Mouse (Mus musculus) c-Kit-positive CD71-positive TER-119-positive erythroid progenitor cells, embryonic 14.5 days (primary cell): ENCODE data around the gene Nrcam.

ENCODE experiments used
- DNase-seq: peaks from one replicate; pipeline ENCODE4 v3.0.0-alpha.2; 2013; ENCODE audit warnings: low spot score

Nrcam gene

DNA sequence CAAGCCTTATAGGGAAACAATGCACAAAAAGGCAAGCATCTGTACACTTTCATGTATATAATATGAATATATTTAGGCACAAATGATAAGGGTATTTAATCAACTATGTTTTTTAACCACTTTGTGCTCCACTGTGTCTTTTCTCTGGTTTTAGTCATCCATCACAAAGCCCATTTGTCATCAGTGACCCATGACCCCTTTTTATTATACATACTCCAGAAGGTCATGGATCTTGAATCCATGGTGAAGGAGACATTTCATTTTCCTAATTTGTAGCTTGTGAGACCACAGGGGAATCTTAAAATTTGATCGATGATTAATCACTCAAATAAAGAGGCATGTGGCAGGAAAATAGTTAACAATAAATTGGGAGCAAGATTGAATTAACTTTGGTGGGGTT lies 29.2 kb downstream of the Nrcam start:
- no peak for DNase-seq

GRCm38 (mm10) chr12:44371076-44371710 lies 42.5 kb downstream of the Nrcam start:
- DNase-seq = no peak

DNA sequence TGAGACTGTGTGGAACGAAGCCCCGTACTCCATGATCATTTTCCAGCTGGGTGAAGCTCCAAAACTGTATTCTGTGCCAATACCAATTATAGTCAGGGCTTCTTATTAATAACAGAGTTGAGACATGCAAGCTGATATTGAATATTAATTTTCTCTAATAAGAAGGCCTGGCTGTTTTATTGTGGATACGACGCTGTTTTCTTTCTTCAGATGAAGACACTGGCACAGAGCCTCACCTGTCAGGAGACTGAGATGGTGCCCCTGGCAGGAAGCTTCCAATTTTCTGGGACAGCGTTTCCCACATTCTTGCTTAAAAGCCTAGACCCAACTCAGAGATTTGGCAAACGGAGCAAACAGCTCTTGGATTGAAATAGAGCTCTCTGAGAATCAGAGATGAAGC lies 47.3 kb downstream of the Nrcam start:
- no peak for DNase-seq

GRCm38 (mm10) chr12:44378431-44379161 lies 49.9 kb downstream of the Nrcam start:
- DNase-seq = no peak

GRCm38 (mm10) chr12:44380805-44381204 lies 52.1 kb downstream of the Nrcam start:
- DNase-seq = no peak

GRCm38 (mm10) chr12:44386398-44386797 lies 57.7 kb downstream of the Nrcam start:
- DNase-seq = no peak

DNA sequence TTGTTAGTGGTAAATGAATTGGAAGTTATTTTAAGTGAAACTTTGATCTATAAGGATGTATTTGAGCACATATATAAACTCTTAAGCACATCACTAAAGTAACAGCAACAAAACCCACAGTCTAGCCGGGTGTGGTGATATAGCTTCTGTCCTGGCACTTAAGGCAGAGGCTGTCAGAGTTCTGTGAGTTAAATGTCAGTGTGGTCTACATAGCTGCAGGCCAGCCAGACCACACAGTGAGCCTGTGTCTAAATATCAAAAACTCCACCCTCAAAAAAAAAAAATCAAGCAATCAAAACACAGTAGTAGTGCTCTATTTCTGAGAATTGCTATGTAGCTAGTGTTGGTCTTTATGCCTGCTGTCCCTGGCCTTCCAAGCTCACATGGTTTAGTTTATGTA lies 59.5 kb downstream of the Nrcam start:
- no peak for DNase-seq

DNA sequence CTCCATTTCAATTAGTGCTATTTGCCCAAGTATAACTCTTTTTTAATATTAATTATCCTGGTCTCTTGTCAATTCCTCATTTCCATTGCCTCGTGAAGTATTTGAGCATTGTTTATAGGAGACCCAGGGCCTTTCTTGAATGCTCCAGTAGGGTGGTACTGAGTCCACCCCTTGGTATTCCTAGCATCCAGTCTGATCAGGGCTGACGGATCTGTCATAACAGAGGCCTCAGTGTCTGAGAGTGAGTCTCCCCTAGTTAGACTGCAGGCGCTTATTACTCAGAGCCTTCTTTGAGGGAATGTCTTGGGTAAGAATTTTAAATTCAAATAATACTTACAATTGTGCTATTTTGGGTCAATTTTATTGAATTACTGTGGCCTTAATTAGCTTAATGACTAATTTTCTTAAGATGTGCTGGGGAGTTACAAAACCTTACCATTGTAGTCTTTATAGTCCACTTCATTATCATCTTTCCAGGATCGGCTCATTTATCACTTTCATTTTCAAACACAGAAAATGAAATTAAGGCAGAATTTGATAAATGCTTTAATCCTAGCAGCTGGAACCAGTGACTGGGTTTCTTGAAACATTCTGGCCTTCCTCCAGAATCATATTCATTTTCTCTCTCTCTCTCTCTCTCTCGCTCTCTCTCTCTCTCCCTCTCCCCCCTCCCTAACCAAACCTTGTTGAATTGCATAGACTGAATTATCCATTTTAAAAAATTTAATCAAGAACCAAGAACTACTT lies 61.9 kb downstream of the Nrcam start:
- no peak for DNase-seq

GRCm38 (mm10) chr12:44394901-44395300 lies 66.2 kb downstream of the Nrcam start:
- no peak for DNase-seq

GRCm38 (mm10) chr12:44397782-44398181 lies 69.1 kb downstream of the Nrcam start:
- no peak for DNase-seq

GRCm38 (mm10) chr12:44402134-44402533 lies 73.4 kb downstream of the Nrcam start:
- DNase-seq = no peak

GRCm38 (mm10) chr12:44403270-44403669 lies 74.6 kb downstream of the Nrcam start:
- no peak for DNase-seq

- no peak for DNase-seq
These were observed 75.2 kb downstream of the Nrcam start for GRCm38 (mm10) chr12:44403731-44404424.

DNA sequence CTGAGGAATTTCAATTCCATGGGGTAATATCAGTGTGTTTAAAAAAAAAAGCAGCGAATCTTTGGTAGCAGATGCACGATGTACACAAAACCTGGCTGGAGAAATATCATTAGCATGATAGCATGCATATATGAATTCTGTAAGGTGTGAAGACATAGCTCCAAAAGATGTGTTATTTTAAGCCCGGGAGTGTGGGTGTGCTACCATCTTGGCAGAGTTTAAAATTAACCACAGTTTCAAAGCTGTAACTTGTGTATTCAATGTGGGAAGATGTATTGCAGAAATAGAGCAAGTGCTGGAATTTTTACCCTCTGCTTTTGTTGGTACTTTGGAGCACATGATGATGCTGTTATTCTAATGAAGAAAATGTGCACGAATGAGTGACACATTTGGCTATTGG lies 81.1 kb downstream of the Nrcam start:
- DNase-seq = no peak

DNA sequence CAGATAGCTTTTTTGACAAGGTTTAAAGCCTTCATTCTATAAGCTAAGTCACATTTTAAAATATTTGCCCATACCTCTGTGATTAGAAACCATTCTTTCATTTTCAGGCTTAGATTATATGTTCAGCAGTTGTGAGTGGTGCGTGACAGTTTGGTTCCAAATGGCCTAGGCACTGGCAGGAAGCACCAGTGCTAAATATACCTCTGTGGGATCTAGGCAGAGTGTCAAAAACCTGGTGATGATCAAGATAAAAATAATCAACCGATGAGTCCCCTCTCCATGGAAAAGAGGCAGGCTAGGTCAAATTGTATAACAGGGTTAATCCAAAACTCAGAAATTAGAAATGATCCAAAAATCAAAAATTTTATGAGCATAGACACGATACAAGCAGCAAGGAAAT lies 82.3 kb downstream of the Nrcam start:
- DNase-seq = no peak

GRCm38 (mm10) chr12:44422154-44422866 lies 93.6 kb downstream of the Nrcam start:
- no peak for DNase-seq

DNA sequence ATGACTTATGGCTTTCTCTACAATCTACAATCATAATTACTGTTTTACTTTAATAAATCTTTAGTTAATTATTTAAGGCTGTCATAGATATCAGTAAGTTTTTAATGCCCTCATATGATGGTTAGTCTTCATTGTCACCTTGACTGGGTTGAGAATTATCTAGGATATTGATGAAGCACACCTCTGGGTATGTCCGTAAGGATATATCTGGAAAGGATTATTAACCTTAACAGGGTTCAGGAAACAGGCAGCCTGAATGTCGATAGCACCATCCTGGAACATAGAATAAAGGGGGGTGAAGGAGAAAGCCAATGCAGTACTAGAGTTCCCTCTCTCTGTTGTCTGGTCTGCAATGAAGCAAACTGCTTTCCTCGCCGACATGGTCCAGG lies 94.2 kb downstream of the Nrcam start:
- no peak for DNase-seq

- no peak for DNase-seq
These were observed 95.3 kb downstream of the Nrcam start for GRCm38 (mm10) chr12:44424011-44424410.

DNA sequence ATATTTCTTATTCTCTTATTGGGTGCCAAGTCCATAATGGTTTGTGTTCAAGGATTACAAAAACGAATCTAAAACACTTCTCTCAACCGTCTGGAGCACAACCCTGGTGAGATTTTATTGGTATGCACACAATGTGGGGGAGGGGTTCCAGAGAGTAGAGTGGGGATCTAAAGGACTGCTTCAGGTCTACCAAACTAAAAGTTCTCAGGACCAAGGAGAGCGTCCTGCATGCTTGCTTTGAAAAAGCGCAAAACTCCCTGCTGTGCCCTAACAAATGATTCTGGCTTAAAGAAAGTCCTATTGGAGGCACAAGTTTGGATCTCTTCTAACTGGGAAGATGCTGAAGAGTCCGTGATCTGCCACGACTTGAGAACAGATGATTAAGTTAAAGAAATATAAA lies 96.4 kb downstream of the Nrcam start:
- no peak for DNase-seq

DNA sequence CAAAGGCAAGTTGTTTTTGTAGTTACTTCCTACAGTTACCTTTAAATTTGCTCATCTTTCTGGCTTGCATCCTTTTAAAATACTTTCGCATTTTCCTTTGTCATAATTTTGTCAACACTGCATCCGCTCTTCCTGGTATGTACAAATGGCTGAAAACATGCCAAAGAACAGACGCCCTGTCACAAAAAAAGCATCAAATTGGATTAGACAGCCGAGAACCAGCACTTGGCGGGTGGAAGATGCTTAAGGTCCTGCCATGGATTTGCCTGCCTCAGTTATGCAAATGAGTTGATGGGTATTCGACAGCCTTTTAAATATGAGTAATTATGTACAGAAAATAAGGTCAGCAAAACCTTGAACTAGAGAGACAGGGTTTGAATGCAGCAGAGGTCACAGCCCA lies 101.7 kb downstream of the Nrcam start:
- no peak for DNase-seq

GRCm38 (mm10) chr12:44430996-44431395 lies 102.3 kb downstream of the Nrcam start:
- DNase-seq = no peak

DNA sequence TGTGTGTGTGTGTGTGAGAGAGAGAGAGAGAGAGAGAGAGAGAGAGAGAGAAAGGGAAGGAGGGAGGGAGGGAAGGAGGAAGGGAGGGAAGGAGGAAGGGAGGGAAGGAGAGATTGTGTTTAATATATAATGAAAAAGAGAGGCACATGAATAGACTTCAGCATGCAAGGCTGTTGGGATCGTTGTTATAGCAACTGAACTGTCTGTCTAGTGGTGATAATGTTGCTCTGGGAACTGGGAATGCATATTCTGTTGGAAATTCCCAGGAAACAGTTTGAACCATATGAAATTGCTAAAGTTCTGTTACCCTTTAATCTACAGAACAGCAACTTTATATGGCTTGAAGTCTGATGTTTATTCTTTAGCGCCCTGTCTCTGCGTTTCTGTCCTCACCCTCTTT lies 104.0 kb downstream of the Nrcam start:
- DNase-seq = no peak
